Mouse (Mus musculus) brain, adult 2 months (tissue): Measurements from ENCODE around the gene Senp1.

ENCODE experiments used
- DNase-seq: peaks from one replicate; pipeline ENCODE4 v3.0.0; 2011; ENCODE audit warnings: low read depth, low spot score

Gene Senp1

DNA sequence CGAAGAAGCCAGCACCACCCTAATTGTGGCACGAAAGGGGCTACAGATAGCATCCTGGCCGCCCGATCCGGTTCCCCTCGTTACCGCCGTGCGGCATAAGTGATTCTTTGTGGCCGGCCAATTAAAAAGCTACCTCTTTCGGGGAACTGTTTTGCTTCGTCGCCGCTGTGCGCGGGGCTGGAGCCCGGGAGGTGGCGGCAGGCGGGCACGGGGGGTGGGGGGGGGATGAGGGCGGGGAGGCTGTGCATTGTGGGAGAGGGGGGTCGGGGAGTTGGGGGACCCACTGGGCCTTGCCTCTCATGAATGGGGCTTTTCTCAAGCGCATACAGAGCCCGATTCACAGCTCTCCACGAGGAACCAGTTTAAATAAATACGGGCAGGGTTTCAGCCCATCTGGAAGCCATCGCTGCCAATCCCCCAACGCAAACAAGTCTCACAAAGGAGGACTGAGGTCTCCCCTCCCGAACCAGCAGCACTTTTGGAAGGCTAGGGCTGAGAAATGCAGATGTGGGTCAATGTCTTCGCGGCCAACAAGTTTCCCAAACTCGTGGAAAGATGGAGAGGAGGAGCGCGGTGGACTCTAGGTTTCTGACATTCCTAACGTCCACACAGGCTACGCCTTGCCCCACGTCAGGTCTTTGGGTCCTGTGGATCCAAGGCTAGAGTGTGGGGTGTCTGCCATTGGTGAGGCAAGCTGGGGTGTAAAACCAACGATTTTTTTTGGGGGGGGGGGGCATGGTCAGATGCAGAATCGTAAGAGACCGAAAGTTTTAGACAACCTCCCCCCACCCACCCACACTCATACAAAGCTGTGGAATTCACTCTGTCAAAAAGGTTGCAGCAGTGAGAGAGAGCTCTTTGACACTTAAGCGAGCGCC, 91.2 kb downstream of the Senp1 start:
- DNase-seq = peak; percentile 92

DNA sequence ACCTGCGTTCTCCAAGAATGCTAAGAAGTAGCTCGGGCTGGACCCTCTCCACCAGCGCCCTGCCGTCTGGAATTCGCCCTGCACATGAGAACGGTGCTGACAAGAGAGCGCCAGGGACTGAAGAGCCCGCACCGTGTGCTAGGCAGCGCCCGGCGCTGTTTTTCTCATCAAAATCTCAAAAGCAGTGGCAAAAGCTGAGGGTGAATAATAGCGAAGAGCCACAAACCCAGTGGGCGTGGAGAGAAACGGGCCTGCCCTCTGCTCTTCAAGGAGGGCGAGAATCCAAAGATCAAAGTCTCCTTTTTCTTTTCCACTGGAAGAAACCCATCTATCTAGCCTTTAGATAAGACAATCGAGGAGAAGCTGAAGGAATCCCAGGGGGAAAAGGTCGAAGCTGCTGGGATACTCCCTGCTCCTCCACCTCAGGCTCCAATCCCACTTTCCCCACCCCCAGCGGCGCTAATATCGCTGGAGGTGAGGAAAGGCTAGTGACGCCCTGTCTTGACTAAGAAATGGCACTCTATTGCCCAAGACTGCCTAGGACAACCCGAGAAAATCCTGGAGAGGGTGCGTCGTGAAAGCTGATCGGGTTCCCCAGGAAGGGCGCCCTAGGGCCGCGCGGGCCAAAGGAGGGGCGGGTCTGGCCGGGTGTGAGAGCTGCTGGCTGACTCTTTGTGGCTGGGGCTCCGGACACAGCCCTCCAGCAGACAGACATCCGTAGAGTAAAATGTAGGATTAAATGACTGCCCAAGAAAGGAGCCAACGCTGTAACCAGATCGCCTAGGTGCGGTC, 92.0 kb downstream of the Senp1 start:
- peak; percentile 7 for DNase-seq

DNA sequence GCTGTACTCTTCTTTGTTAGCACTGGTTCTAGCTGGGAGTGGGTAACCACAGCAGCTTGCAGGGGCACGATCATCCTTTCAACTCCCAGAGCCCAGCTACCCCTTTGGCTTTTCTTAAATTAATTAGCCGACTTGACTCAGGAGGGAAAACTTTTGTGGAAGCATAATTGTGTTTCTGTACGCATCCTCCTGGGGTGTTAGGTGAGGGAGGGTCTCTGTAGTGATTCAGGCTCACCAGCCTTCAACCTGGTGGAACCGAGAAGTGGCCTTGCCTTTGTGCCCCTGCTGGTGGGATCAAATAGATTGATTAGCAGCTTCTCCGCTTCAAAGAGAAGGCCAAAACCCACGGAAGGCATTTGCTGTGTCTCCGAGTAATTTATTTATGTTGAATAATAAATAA, 93.6 kb downstream of the Senp1 start:
- no peak for DNase-seq

DNA sequence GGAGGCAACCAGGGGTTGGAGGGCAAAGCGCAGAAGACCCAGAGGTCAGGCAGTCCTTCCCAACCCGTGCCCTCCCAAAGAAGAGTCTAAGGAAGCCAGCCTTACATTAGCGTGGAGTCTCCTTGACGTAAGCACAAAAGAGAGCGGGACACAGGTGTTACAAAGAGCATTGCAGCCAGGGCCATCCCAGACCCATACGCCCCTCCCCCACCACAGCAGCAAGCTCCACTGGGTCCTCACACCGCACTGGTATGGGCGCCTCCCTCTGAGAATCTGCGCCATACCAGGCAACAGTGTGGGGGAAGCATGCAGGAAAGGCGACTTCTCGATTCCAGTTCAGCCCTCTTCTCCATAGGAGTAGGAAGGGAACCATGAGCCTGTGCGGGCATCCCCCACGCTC, 94.0 kb downstream of the Senp1 start:
- DNase-seq = no peak

DNA sequence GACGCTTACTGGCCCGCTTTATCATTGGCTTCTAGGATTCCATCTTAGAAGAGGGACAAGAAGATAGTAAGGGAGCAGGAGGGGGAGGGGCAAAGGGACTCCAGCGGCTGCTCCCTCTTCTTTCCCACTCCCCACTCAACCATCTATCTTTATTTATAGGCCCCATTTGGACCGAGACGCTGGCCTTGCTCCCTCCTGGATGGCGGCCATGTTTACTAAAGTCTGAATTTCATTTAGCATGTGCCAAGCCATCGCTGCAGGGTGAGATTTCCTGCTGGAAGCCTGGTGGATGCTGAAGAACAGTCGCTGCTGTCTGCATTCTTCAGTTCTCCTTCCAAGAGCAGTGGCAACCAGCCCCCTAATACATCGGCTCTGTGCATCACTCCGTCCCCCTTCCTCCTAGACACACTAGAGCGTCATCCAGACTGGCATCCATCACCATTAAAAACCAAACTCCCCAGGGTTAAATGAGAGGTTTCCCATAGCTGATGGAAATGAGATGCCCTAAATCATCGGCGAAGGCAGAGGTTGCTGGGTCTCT, 96.8 kb downstream of the Senp1 start:
- peak; percentile 56 for DNase-seq

DNA sequence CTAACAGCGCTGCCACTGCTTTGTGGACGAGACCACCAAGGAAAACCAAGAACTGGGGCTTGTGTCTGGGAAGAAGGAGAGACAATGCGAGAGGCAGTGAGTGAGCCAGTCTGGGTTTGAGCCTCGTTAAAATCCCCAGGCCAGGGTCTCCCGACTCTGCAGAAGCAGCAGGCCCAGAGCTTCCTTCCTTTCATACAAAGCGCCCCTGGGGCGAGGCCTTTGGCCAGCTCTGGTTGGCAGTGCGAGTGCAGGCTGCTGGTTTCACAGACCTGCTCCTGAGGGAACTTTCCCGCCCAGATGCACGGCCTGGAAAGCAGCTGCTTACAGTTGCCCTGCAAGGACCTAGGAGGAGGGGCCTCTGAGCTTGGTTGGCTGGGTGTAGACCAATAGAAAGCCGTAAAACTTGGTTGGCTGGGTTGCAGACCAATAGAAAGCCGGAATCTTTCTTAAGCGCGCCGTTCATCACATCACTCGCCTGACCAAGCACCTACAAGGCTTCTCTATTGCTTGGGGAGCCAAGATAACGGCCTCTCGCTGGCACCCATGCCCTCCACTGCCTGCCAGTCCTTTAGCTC, 100.7 kb downstream of the Senp1 start:
- DNase-seq = peak; percentile 95

DNA sequence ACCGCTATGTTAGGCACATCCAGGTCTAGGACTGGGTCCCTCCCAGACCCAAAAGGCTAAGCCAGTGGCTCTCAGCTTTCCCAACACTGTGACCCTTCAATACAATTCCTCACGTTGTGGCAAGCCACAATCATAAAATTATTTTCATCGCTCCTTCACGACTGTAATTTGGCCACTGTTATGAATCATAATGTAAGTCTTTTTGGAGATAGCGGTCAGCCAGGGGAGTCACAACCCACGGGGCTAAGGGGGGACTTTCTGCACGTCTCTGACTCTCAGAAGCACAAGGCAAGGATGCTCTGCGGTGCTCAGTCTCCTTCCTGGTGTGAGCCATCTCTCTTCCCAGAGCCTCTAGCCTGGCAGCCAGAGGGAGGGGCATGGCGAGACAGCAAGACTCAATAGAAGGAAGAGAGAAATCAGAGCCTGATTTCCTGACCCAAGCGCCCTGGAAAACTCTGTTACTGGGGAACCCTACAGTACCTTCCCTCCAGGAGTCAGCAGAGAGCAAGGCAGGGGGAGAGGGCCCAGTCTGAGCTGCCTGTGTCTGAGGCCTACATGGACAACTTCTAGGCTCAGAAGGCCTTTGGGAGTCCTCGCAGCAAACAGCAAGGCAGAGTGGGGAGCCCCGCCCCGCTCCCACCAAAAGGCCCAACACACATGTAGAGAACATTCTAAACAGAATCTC, 101.4 kb downstream of the Senp1 start:
- peak; percentile 10 for DNase-seq

DNA sequence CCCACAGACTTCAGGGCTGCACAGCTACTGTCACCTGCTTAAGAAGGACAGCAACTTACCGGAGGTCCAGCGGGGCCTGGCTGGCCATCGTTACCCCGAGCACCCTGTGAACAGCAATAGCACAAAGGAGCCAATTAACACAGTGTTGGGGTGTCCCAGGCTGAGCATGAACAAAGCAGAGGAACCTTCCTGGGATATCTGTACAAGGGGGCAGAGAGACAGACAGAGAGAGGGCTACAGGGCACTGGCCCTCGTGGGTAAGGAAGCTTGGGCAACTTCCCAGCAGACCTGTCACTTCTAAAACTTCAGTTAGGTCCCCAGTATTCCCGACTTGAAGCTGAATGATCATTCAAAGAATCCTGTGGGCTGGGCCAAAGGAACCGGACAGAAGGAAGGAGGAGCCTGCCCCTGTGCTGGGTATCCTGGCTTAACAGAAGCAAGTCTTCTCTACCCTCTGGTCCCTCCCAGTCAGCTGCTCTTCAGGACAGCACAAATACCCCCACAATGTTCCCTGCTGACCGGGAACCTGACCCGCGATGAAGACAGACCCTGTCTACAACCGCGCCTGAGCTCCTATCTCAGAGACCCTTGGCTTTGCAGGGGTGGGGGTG, 102.2 kb downstream of the Senp1 start:
- no peak for DNase-seq

DNA sequence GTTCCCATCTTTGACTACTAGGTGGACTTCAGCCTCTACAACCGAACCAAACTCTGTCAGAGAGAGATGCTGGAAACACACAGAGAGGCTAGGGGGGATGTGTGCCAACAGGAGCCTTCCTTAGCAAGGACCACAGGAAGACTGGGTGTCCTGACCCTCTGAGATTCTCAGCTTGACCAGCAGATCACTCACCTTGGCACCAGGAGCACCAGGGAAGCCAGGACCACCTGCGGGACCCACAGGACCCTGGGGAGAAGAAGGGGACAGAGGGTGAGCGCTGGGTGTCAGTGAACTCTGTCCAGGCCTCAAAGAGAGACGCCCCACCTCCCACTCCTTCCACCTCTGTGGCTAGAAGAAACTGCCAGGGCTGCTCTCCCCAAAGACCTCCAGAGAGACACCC, 102.8 kb downstream of the Senp1 start:
- DNase-seq = no peak

DNA sequence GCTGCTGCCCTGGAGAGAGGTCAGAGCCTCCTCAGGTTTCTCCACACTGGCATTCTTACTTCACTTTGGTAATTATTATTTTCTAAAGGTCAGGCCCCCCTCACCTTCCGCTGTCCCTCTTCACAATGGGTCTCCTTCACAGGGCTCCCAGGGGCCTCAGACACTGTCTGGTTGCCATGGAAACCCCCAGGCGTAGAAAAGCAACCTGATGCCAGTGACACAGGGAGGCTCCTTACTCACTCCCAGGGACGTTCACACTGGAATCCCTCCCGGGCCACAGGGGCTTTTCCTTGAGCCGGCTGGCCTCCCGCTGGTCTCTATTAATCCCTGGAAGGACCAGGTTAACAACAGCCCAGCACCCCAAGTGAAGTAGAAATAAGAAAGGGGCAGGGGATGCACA, 103.4 kb downstream of the Senp1 start:
- peak; percentile 31 for DNase-seq

DNA sequence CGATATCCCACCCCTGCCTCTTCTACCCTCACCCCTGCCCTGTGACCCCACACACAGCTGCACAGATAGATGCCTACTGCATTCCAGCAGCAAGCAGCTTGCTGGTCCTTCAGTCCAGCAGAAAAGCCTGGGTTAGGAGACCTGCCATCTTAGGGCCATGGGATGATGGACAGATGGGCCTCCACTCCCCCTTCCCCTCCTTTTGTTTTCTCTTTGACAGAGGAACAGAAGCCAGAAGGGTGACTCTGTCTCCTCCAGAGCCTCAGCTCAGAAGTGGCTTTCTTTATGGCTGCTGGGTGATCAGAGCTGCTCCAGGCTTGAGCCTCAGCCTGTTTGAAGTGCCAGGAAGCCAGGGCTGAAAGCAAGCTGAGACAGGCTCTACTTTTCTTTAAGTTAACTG, 104.0 kb downstream of the Senp1 start:
- no peak for DNase-seq
